Mouse (Mus musculus) forebrain, embryonic 16.5 days (tissue): ENCODE measurements around the gene Kansl3. TPM values are rescaled to one million over a fixed set of nuclear protein-coding genes. Genes with fewer than 3 reads are reported as not detected.

ENCODE experiments used
- ATAC-seq: fragments of 200-750 bp; cut with Nextera tagmentation; 2 replicates; pipeline ENCODE4 v1.8.0; 2017; ENCODE audit warnings: mild to moderate bottlenecking, moderate library complexity
- H3K27ac ChIP-seq: fragments of 300-500 bp; sonication (generic); 2 replicates; pipeline ENCODE4 v1.5.1; 2014; ENCODE audit warnings: low read length, control low read depth
- H3K27me3 ChIP-seq: fragments of 300-500 bp; sonication (generic); replicated peaks from 2 replicates; pipeline ENCODE4 v1.6.1; 2014; ENCODE audit warnings: low read length; ENCODE audit not compliant: control insufficient read depth, insufficient read depth
- H3K36me3 ChIP-seq: fragments of 300-500 bp; sonication (generic); 2 replicates; pipeline ENCODE4 v1.6.1; 2014; ENCODE audit not compliant: control insufficient read depth, insufficient read depth
- H3K4me1 ChIP-seq: fragments of 300-500 bp; sonication (generic); replicated peaks from 2 replicates; pipeline ENCODE4 v1.6.1; 2014; ENCODE audit warnings: low read length; ENCODE audit not compliant: control insufficient read depth, insufficient read depth
- H3K4me2 ChIP-seq: fragments of 300-500 bp; sonication (generic); 2 replicates; pipeline ENCODE4 v1.6.1; 2014; ENCODE audit warnings: mild to moderate bottlenecking, low read length, control low read depth
- H3K4me3 ChIP-seq: fragments of 300-500 bp; sonication (generic); replicated peaks from 2 replicates; pipeline ENCODE4 v1.5.1; 2014; ENCODE audit warnings: mild to moderate bottlenecking, low read length, control low read depth
- H3K9ac ChIP-seq: fragments of 300-500 bp; sonication (generic); replicated peaks from 2 replicates; pipeline ENCODE4 v1.6.1; 2014; ENCODE audit warnings: low read depth, low read length, control low read depth
- H3K9me3 ChIP-seq: fragments of 300-500 bp; sonication (generic); 2 replicates; pipeline ENCODE4 v1.6.1; 2016; ENCODE audit warnings: low read length; ENCODE audit not compliant: control insufficient read depth
- WGBS: fragments of 180-500 bp; shearing (Covaris S2); extraction: QIAGEN DNeasy Blood & Tissue Kit; methylation state at CpG from one replicate; pipeline ENCODE4 v1.1.7; 2014; 5-methylcytosine and 5-hydroxymethylcytosine counted together
- polyA plus RNA-seq: library from polyadenylated mRNA; unstranded; fragments of >200 nt; fragmentation: Nextera tagmentation; extraction: Ambion mirVana; gene quantifications from 2 replicates; pipeline ENCODE4 v1.2.1, GENCODE M21; 2015

Kansl3 gene
- polyA plus RNA-seq = 36.1 and 43.0 TPM in 2 replicates

GRCm38 (mm10) chr1:36368969-36369645 is at the start of gene Kansl3:
Gene Kansl3, minus strand, starts transcription at chr1:36369181.
- H3K27ac ChIP-seq = peak within 1 kb of the TSS; percentile 25; the same call in 1 of the 2 replicates
- peak within 1 kb of the TSS; percentile 94 for H3K9ac ChIP-seq
- H3K9me3 ChIP-seq = no peaks in the 10 kb centered on the region
- peaks cover 3% of the 10 kb centered on the region; the same call in 1 of the 2 replicates for H3K36me3 ChIP-seq
- no peaks in the 10 kb centered on the region for H3K27me3 ChIP-seq
- H3K4me3 ChIP-seq = peak within 1 kb of the TSS; percentile 93
- 4% methylated on average over 61 of the region's 61 CpGs for WGBS
- peak within 1 kb of the TSS; percentile 86 for H3K4me2 ChIP-seq
- peaks cover 12% of the 10 kb centered on the region for H3K4me1 ChIP-seq
- peak; percentile 89 for ATAC-seq

DNA sequence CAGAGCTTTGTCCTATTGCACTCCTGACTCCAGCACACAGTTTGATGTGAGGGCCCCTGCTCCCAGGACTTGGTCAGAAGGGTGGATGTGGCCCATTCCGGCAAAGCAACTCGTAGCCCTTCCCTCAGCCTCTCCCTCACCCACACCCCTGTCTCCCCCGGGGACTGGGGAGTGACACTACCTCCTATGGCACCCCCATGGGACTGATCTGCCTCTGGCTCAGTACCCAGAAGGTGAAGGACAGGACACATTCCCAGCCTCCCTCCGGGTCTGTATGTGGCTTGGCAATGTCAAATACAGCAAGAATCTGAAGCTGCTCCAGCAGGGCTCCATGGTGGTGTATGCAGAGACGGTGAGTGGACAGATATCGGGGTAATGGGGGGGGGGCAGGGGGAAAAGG is 35.5 kb upstream of the Kansl3 start:
- ATAC-seq = no peak
- peaks cover 15% of the 10 kb centered on the region for H3K4me1 ChIP-seq
- H3K9ac ChIP-seq = no peak overlapping the region
- 82% methylated on average over 6 of the region's 6 CpGs for WGBS
- H3K9me3 ChIP-seq = no peaks in the 10 kb centered on the region
- H3K27me3 ChIP-seq = no peaks in the 10 kb centered on the region
- no peak overlapping the region for H3K4me2 ChIP-seq
- no peak overlapping the region for H3K27ac ChIP-seq
- H3K4me3 ChIP-seq = no peak overlapping the region
- no peaks in the 10 kb centered on the region for H3K36me3 ChIP-seq

DNA sequence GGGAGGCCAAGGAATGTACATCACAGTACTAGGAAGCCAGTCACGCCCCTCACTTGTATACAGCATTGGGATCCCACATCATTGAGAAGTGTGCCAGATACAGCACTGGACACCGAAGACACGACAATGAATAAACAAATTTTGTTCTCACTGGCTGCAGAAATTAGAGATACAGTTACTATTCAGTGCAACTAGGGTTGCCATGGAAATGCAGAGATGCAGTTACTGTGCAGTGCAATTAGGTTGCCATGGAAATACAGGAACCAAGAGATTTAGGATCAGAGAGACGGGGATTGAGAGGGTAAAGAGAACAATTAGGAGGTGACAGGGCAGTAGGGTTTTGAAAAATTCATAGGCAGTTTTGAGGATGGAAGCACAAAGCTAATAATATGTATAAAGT is 32.5 kb upstream of the Kansl3 start:
- ATAC-seq = peak; percentile 92
- H3K9ac ChIP-seq = no peak overlapping the region
- 12% methylated on average over 4 of the region's 4 CpGs for whole genome bisulfite sequencing
- H3K4me1 ChIP-seq = peaks cover 15% of the 10 kb centered on the region
- H3K36me3 ChIP-seq = no peaks in the 10 kb centered on the region
- no peak overlapping the region for H3K4me3 ChIP-seq
- H3K9me3 ChIP-seq = no peaks in the 10 kb centered on the region
- H3K27me3 ChIP-seq = no peaks in the 10 kb centered on the region
- H3K4me2 ChIP-seq = no peak overlapping the region
- H3K27ac ChIP-seq = peak overlapping the region; percentile 64

GRCm38 (mm10) chr1:36397041-36397440 is 28.1 kb upstream of the Kansl3 start:
- ATAC-seq = no peak
- H3K9ac ChIP-seq = no peak overlapping the region
- H3K9me3 ChIP-seq = no peaks in the 10 kb centered on the region
- no peak overlapping the region for H3K4me3 ChIP-seq
- H3K27ac ChIP-seq = no peak overlapping the region
- no peaks in the 10 kb centered on the region for H3K36me3 ChIP-seq
- WGBS = 27% methylated on average over 6 of the region's 6 CpGs
- no peak overlapping the region for H3K4me2 ChIP-seq
- no peaks in the 10 kb centered on the region for H3K27me3 ChIP-seq
- H3K4me1 ChIP-seq = peaks cover 12% of the 10 kb centered on the region

- Histone ChIP-seq H3K4me1 (no peaks in the 10 kb centered on the region), H3K4me2 (no peak overlapping the region), H3K27me3 (no peaks in the 10 kb centered on the region), H3K27ac (no peak overlapping the region), H3K9ac (no peak overlapping the region), H3K9me3 (no peaks in the 10 kb centered on the region), H3K36me3 (no peaks in the 10 kb centered on the region), H3K4me3 (no peak overlapping the region)
- no peak for ATAC-seq
- WGBS = 56% methylated on average over 4 of the region's 4 CpGs
Measured at GRCm38 (mm10) chr1:36379582-36379981, 10.6 kb upstream of the Kansl3 start.

DNA sequence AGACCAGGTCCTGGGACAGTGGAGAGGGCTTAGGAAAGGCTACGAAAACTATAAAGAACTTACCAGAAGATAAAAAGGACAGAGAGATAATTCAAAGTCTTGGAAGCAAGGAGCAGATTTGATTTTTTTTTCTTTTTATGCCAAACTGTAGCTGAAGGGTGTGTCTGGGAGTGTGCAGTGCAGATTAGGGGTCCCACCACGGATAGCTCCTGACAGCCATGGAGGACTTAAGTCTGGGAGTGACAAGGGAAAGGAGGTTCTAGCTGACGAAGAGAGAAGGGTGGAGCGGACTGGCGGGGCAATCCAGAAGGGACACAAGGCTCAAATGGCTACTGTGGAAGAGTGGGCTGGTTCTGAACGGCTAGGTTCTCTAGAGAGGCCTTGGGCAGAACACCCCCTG is 9.9 kb upstream of the Kansl3 start:
- ATAC-seq = no peak

GRCm38 (mm10) chr1:36371934-36372845 is 3.2 kb upstream of the Kansl3 start, which contains the start of gene Fer1l5:
Gene Fer1l5, plus strand, starts transcription at chr1:36372291.
- Histone ChIP-seq H3K4me3 (no peak within 1 kb of the TSS), H3K4me1 (peaks cover 12% of the 10 kb centered on the region), H3K36me3 (no peaks in the 10 kb centered on the region), H3K9me3 (no peaks in the 10 kb centered on the region), H3K4me2 (no peak within 1 kb of the TSS), H3K27ac (no peak within 1 kb of the TSS), H3K9ac (no peak within 1 kb of the TSS), H3K27me3 (no peaks in the 10 kb centered on the region)
- no peak for ATAC-seq
- 86% methylated on average over 10 of the region's 10 CpGs for WGBS

More for the DNA sequence above, 9.9 kb upstream of the Kansl3 start:
- H3K4me1 ChIP-seq = no peaks in the 10 kb centered on the region
- H3K9ac ChIP-seq = no peak overlapping the region
- H3K4me2 ChIP-seq = no peak overlapping the region
- H3K27ac ChIP-seq = no peak overlapping the region
- no peaks in the 10 kb centered on the region for H3K27me3 ChIP-seq
- no peaks in the 10 kb centered on the region for H3K9me3 ChIP-seq
- H3K4me3 ChIP-seq = no peak overlapping the region
- 76% methylated on average over 6 of the region's 6 CpGs for WGBS
- H3K36me3 ChIP-seq = no peaks in the 10 kb centered on the region

DNA sequence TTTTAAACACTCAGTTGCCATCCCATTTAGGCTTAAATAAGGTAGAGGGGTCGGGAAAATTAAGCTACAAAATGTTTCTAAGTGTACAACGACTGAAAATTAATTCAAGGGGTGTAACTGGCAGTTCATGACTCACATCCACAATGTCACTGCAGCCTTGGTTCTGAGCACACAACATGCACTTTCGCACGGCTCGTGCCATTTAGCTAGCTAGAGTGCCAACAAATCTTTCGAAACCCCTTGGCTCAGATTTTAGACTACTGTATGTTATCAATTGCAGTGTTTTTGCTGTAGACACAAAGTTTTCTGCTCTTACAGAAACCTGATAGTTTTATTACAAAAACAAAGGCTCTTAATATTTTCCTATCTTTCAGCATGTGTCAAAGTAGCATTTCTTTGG is 1.9 kb upstream of the Kansl3 start:
- Histone ChIP-seq H3K4me2 (no peak overlapping the region), H3K27me3 (no peaks in the 10 kb centered on the region), H3K9me3 (no peaks in the 10 kb centered on the region), H3K4me3 (no peak overlapping the region), H3K4me1 (peaks cover 12% of the 10 kb centered on the region), H3K27ac (no peak overlapping the region), H3K36me3 (no peaks in the 10 kb centered on the region), H3K9ac (no peak overlapping the region)
- ATAC-seq = no peak
- WGBS = 75% methylated on average over 6 of the region's 6 CpGs
